In the genomic region with DNA sequence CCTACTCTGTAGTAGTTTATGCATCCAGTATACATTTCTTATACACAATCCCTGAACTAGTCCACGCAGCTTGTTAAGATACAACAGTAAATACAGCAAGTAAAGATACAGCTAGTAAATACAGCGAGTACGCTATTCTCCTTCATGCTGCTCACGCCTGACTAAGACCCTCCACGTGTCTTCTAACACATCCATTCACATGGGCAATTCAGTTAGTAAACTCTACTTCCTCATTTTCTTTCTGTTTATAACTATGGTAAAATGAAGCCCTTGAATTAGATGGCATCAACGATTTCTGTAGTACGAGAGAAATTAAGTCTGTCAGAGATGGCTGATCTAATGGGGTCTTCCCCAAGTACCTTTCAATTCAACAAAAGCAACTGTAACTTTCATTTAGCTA, we compare ENCODE assay signal across 23 mouse cellular contexts.
DNase-seq lines count a peak whose midpoint lies in the region; ATAC-seq lines count a peak whose summit lies in the region.
"Had no signal": no experiment of that assay in that cellular context is flagged by ENCODE, and none has a peak within 500 bp of the region (broad histone marks: within the 10 kb centered on the region; RNA-seq: fewer than 3 reads in every experiment).

No protein-coding gene starts in this region.

- peak; percentile 52; the same call in 1 of the 2 replicates for ATAC-seq in common myeloid progenitor, adult 5-6 weeks (replicated peaks; ENCODE audit: low read depth, poor library complexity, severe bottlenecking)
- ATAC-seq in hematopoietic stem cell, adult 5-6 weeks (replicated peaks in 1 of 2; ENCODE audit: insufficient read depth in 1 of 2, low FRiP score in 2 of 2, low TSS enrichment in 1 of 2, low read depth in 1 of 2, poor library complexity in 2 of 2, severe bottlenecking in 2 of 2) = peak; percentile 45 to 65; a peak in 3 of 4 replicates
- 0 out of 2 replicates have a peak, but pooled peaks have one; percentile 20 for ATAC-seq in megakaryocyte progenitor cell, adult 5-6 weeks (replicated peaks; ENCODE audit: poor library complexity)
- no peak for ATAC-seq in erythroblast, adult 5-6 weeks (replicated peaks; ENCODE audit: low FRiP score, poor library complexity, severe bottlenecking)
- ATAC-seq: activated CD4-positive, CD25-positive, alpha-beta regulatory T cell, adult 4 months; CD4-positive, CD25-positive, alpha-beta regulatory T cell, adult 4 months; Patski had no signal

- DNase-seq in A20 (ENCODE audit: low read depth, low spot score) (peak; percentile 12), adipocyte (ENCODE audit: low spot score) (no peak)
- no peak for DNase-seq in adrenal gland, adult 18-20 months (ENCODE audit: low spot score in 2 of 2)
- DNase-seq in neural tube, embryonic 10.5 days (ENCODE audit: extremely low spot score, low spot score) = no peak
- DNase-seq: adrenal gland, adult 2 months; adrenal gland, adult 8-10 months; adrenal gland, postnatal 10 days; adrenal gland, postnatal 14 days; adrenal gland, postnatal 25 days; adrenal gland, postnatal 36 days; B cell, adult 2 months; cerebellum, adult 11 months; cerebellum, adult 11-12 months; cerebellum, adult 18-20 months; cerebellum, adult 2 months; cerebellum, adult 8-10 months had no signal
